Mouse (Mus musculus): ENCODE measurements around the gene Cdc7.

DNA sequence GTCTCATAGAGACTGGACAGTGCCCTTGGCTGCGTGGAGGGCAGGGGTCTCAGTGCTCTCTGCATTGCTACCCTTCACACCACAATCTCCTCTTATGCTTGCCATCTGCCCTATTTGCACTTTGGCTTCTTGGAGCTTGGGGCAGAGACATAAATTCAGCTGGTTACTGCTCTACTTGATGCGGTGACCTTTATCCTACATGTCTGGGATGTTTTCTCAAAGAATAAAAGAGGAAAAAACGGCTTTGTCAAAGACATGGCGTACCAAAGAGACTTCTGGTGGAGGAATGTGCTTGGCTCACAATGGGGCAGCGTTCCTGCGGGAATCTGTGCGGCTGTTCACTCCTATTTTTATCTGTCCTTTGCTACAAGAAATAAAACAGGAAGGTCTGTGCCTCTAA is 56.2 kb downstream of the Cdc7 start:
- no peak for TF ChIP-seq CTCF (IDR thresholded peaks at IDR 0.05; ENCODE audit: borderline replicate concordance, insufficient read depth, low read length)
- TF ChIP-seq POLR2A (IDR thresholded peaks at IDR 0.05; ENCODE audit: low read depth, low read length), result no peak

Data from embryonic fibroblast, embryonic 13.5 days (primary cell).